Mouse (Mus musculus): ENCODE data around the gene Map7.

- TF ChIP-seq MAFK (IDR thresholded peaks at IDR 0.05; ENCODE audit: insufficient read depth, low read depth, low read length), result no peak
- no peak for TF ChIP-seq ZNF384 (IDR thresholded peaks at IDR 0.05; ENCODE audit: low read depth, low read length)
- no peak for TF ChIP-seq HCFC1 (IDR thresholded peaks at IDR 0.05; ENCODE audit: borderline replicate concordance, insufficient read depth, low read length)
These were observed 114.6 kb downstream of the Map7 start for GRCm38 (mm10) chr10:20262896-20263295.

Measured in ES-E14 (cell line).